Mouse (Mus musculus) brain, embryonic 14.5 days (tissue): ENCODE measurements at regions not wholly inside any gene's neighbourhood (a gene's known extent, or its start where the extent isn't known, plus 50 kb on each side); places are given as distances from the start of the nearest gene placed in this dataset.
A peak's percentile ranks its signal among the peaks of the same experiment; 100 is the strongest.

Experiments
- DNase-seq: peaks from one replicate; pipeline ENCODE4 v3.0.0-alpha.2; 2011; ENCODE audit warnings: low read depth
- CTCF ChIP-seq: fragments of 200-500 bp; IDR thresholded peaks from 2 replicates; pipeline ENCODE4 v1.5.1; 2012; ENCODE audit warnings: inconsistent platforms, mild to moderate bottlenecking, moderate library complexity, borderline replicate concordance; ENCODE audit not compliant: insufficient read depth, insufficient read length; ENCODE audit errors: extremely low read depth
- POLR2A ChIP-seq: fragments of 200-500 bp; IDR thresholded peaks from 2 replicates; pipeline ENCODE4 v1.6.1; 2012; ENCODE audit warnings: mild to moderate bottlenecking, inconsistent platforms, borderline replicate concordance; ENCODE audit not compliant: poor library complexity, insufficient read depth, insufficient read length, severe bottlenecking; ENCODE audit errors: extremely low read depth

- DNase-seq, result peak; percentile 68
- TF ChIP-seq CTCF (no peak), POLR2A (no peak)
Observed at GRCm38 (mm10) chr3:39745947-39746346, 785.1 kb upstream of the Intu start.

DNA sequence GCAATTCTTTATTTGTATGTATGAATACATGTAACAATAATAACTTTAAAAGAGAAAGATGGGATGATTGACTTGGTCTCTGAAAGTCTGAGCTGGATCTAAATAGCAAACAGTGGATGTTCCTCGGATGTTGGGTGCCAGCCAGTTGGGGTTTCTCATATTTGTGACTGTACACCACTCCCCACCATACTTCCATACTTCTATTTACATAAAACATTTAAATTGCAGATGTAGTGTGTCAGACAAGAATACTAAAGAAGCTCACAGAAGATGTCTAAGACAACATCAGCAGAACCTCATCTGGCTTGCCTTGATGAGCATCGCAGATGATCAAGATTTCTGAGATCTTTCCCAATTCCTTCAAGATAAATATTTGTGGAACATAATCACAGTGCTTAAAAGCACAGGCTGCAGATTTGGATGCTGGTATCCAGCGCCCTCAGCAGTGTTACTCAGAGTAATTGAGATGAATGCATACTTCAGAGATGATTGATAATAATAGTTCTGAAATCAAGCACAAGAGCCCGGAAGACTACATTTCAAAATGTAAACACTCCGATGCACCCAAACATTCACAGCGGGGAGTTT, 762.0 kb upstream of the Intu start:
- DNase-seq, result no peak
- TF ChIP-seq CTCF, result no peak
- no peak for TF ChIP-seq POLR2A

DNA sequence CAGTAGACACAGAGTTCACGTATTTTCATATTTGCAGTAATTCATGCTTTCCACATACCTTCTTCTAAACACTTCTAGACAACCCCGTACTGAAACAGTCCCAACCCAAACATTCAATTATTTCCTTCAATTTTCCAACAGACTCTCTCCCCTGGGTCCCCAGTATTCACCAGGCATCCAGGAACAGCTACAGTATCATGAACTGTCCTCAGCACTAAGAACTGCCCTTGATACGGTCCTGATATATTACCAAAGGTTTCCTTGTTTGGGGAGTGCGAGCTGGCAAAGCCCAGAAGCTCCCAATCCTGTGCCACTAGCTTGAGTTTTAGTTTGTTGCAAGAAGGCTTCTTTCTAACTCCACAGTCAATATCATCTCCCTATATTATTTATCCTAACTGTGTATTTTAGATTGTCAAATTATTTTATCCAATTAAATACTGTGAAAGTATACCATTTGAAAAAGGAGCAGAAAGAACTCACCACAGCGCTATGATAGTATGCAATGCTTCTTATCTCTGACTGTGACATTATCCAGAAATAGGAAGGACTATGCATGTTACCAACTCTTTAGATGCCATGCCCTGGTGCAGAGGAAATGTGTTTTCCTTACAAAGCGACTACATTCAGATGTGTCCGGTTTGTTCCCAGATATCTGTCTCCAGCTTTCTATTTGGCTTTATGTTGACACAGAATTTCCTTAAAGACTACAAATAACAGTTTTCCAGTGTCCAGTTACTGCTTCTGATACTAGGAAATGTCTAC, 754.6 kb upstream of the Intu start:
- no peak for TF ChIP-seq POLR2A
- TF ChIP-seq CTCF, result no peak
- DNase-seq, result no peak

DNA sequence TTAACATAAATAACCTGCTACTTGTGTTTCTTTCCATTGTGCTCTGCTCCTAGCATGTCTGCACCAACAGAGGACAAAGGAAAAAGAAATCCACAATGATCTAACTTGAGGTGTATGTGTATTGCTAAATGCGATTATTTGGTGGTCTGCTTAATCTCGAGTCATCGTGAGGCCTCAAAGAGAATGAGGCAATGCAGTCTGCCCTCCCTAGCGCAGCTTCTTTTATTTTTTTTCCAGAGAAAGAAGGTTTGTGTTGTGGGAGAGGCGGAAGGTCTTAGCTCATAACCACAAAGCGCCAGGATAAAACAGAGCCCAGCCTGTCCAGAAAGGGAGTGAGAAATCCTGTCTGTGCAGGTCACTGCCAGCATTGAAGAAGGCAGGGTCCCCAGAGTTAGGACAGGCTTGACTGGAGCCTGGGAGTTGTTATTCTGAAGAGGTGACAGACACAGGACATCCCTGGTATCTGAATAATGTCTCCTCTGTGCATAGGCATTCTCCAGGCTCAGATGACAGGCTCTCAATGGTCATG, 751.3 kb upstream of the Intu start:
- DNase-seq, result peak; percentile 52
- no peak for TF ChIP-seq CTCF

GRCm38 (mm10) chr3:39780270-39780669, 750.8 kb upstream of the Intu start:
- DNase-seq, result no peak
- TF ChIP-seq POLR2A, result no peak

- TF ChIP-seq POLR2A, result no peak
- TF ChIP-seq CTCF, result no peak
- no peak for DNase-seq
Observed at GRCm38 (mm10) chr3:39784901-39785300, 746.2 kb upstream of the Intu start.

GRCm38 (mm10) chr3:39809586-39809985, 721.5 kb upstream of the Intu start:
- no peak for TF ChIP-seq CTCF
- TF ChIP-seq POLR2A, result no peak
- DNase-seq, result no peak

DNA sequence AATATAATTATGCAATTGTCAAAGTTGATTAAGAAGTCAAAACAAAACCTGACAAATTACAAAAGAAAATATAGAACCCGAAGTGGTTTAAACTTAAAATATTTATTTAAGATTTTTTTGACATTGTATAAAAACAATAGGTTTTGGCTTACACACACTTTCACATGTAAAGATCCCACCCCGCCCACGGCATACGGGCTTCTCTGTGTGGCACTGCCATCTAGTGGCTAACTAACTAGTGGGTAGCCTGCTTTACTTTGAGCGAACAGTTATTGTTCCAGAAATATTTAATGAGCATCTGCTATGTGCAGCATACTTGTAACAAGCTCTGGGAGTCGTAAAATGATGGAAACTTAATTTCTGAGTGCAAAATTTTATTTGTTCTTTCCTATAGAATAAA, 716.3 kb upstream of the Intu start:
- DNase-seq, result peak; percentile 87
- TF ChIP-seq POLR2A, result no peak
- TF ChIP-seq CTCF, result peak; percentile 84

DNA sequence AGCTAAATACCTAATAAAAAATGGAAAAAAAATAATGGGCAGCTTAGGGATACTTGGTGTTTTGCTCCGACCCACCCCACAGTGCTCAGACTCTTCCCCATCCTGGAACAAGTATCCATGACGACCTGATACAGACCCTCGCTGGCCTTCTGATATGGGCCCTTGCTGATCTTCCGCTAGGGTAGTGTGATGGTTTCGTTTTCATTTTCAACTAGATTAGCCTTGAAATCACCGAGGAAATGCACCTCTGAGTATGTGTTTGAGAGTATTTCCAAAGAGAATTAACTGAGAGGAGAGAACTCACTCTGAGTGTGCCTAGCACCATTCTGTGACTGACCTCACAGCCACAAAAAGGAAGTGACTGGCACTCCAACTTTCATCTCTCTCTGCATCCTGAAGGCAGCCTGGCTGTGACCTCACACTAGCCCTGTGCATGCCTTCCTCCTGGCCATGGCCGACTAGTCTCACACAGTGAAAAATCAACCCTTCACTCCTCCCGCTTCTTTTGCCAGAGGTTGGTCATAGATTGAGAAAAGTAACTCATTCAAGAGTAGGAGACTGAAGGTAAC, 700.5 kb upstream of the Intu start:
- TF ChIP-seq CTCF (no peak), POLR2A (no peak)

GRCm38 (mm10) chr3:39838377-39839145, 692.5 kb upstream of the Intu start:
- peak; percentile 94 for DNase-seq
- TF ChIP-seq CTCF (no peak), POLR2A (no peak)

More for the DNA sequence above, 700.5 kb upstream of the Intu start:
- no peak for DNase-seq

- peak; percentile 45 for DNase-seq
- TF ChIP-seq CTCF (no peak), POLR2A (no peak)
Observed at GRCm38 (mm10) chr3:39840946-39841345, 690.1 kb upstream of the Intu start.
